Mouse (Mus musculus): ENCODE measurements at regions not wholly inside any gene's neighbourhood (a gene's known extent, or its start where the extent isn't known, plus 50 kb on each side); places are given as distances from the start of the nearest gene placed in this dataset.

GRCm38 (mm10) chr1:151087811-151088511, 94.4 kb upstream of the Gm47985 start:
- Histone ChIP-seq H3K27ac (ENCODE audit: low read depth, low read length) (no peak overlapping the region), H3K27me3 (replicated peaks; ENCODE audit: control insufficient read depth, insufficient read depth, low read length) (no peaks in the 10 kb centered on the region), H3K4me2 (replicated peaks; ENCODE audit: low read depth) (no peak overlapping the region), H3K4me1 (replicated peaks; ENCODE audit: control insufficient read depth, insufficient read depth, low read length) (no peaks in the 10 kb centered on the region), H3K36me3 (ENCODE audit: control insufficient read depth, insufficient read depth) (no peaks in the 10 kb centered on the region), H3K9me3 (ENCODE audit: control insufficient read depth) (no peaks in the 10 kb centered on the region), H3K9ac (ENCODE audit: low read depth, low read length) (no peak overlapping the region), H3K4me3 (ENCODE audit: low read depth, low read length) (no peak overlapping the region)
- 57% methylated on average over 14 of the region's 14 CpGs for WGBS
- no peak for ATAC-seq
- TF ChIP-seq CTCF (IDR thresholded peaks at IDR 0.05; ENCODE audit: low read depth), result no peak

- no peak overlapping the region for H3K9ac ChIP-seq (ENCODE audit: low read depth, low read length)
- no peaks in the 10 kb centered on the region for H3K27me3 ChIP-seq (replicated peaks; ENCODE audit: control insufficient read depth, insufficient read depth, low read length)
- H3K27ac ChIP-seq (ENCODE audit: low read depth, low read length), result no peak overlapping the region
- no peak for TF ChIP-seq CTCF (IDR thresholded peaks at IDR 0.05; ENCODE audit: low read depth)
- no peaks in the 10 kb centered on the region for H3K36me3 ChIP-seq (ENCODE audit: control insufficient read depth, insufficient read depth)
- no peak for ATAC-seq
- WGBS, result 78% methylated on average over 11 of the region's 11 CpGs
- no peak overlapping the region for H3K4me3 ChIP-seq (ENCODE audit: low read depth, low read length)
- H3K4me2 ChIP-seq (replicated peaks; ENCODE audit: low read depth), result no peak overlapping the region
- H3K4me1 ChIP-seq (replicated peaks; ENCODE audit: control insufficient read depth, insufficient read depth, low read length), result no peaks in the 10 kb centered on the region
- no peaks in the 10 kb centered on the region for H3K9me3 ChIP-seq (ENCODE audit: control insufficient read depth)
These were observed 93.7 kb upstream of the Gm47985 start for GRCm38 (mm10) chr1:151088535-151089125.

DNA sequence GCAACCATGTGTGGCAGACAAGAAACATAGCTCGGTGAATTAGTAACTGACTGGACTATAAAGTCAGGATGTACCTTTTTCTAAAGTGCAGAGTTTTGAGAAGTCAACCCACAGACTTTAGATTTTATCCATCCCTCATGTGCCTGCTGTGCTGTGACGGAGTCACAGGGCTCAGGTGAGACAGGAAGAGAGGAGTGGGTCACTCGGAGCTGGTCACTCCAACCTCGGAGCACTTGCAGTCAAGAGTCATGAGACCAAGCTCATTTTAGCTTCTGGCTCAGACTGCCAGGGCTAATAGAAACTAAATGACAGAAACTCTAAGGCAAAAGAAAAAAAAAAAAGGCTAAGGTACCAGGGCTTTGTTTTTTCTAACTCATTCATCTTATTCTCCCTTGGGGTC, 90.3 kb upstream of the Gm47985 start:
- Histone ChIP-seq H3K27me3 (replicated peaks; ENCODE audit: control insufficient read depth, insufficient read depth, low read length) (no peaks in the 10 kb centered on the region), H3K27ac (ENCODE audit: low read depth, low read length) (no peak overlapping the region), H3K36me3 (ENCODE audit: control insufficient read depth, insufficient read depth) (no peaks in the 10 kb centered on the region), H3K4me3 (ENCODE audit: low read depth, low read length) (no peak overlapping the region), H3K9ac (ENCODE audit: low read depth, low read length) (no peak overlapping the region), H3K4me2 (replicated peaks; ENCODE audit: low read depth) (no peak overlapping the region), H3K9me3 (ENCODE audit: control insufficient read depth) (no peaks in the 10 kb centered on the region), H3K4me1 (replicated peaks; ENCODE audit: control insufficient read depth, insufficient read depth, low read length) (no peaks in the 10 kb centered on the region)
- 68% methylated on average over 4 of the region's 4 CpGs for WGBS
- no peak for TF ChIP-seq CTCF (IDR thresholded peaks at IDR 0.05; ENCODE audit: low read depth)
- ATAC-seq, result no peak

GRCm38 (mm10) chr1:151095344-151096050, 86.8 kb upstream of the Gm47985 start:
- H3K36me3 ChIP-seq (ENCODE audit: control insufficient read depth, insufficient read depth), result no peaks in the 10 kb centered on the region
- no peaks in the 10 kb centered on the region for H3K9me3 ChIP-seq (ENCODE audit: control insufficient read depth)
- H3K4me2 ChIP-seq (replicated peaks; ENCODE audit: low read depth), result peak overlapping the region; percentile 55
- no peaks in the 10 kb centered on the region for H3K4me1 ChIP-seq (replicated peaks; ENCODE audit: control insufficient read depth, insufficient read depth, low read length)
- H3K9ac ChIP-seq (ENCODE audit: low read depth, low read length), result no peak overlapping the region
- peak; percentile 86 for ATAC-seq
- H3K27me3 ChIP-seq (replicated peaks; ENCODE audit: control insufficient read depth, insufficient read depth, low read length), result no peaks in the 10 kb centered on the region
- 0 out of 2 replicates have a peak overlapping the region, but pooled peaks have one; percentile 11 for H3K4me3 ChIP-seq (ENCODE audit: low read depth, low read length)
- no peak overlapping the region for H3K27ac ChIP-seq (ENCODE audit: low read depth, low read length)
- TF ChIP-seq CTCF (IDR thresholded peaks at IDR 0.05; ENCODE audit: low read depth), result no peak
- WGBS, result 55% methylated on average over 10 of the region's 10 CpGs

- ATAC-seq, result peak; percentile 71
These were observed 86.3 kb upstream of the Gm47985 start for GRCm38 (mm10) chr1:151096079-151096478.

DNA sequence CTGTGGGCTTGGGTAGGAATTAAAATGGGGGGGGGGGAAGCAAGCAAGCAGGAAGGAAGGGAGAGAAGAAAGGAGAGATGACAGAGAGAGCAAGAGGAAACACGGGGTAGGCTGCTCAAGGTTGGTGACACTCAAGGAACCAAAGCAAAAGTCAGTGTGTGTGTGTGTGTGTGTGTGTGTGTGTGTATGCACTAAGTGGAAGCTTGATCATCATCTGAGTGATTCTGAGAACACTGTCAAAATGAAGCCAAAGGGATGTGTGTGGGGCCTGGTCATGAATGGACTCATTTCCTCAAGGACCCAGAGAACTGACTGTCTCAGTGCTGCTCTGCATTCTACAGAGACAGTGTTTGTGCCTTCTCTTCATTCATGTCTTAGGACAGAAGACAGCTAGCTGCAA, 84.8 kb upstream of the Gm47985 start:
- ATAC-seq, result no peak
- H3K4me3 ChIP-seq (ENCODE audit: low read depth, low read length), result no peak overlapping the region
- H3K4me1 ChIP-seq (replicated peaks; ENCODE audit: control insufficient read depth, insufficient read depth, low read length), result no peaks in the 10 kb centered on the region
- H3K9me3 ChIP-seq (ENCODE audit: control insufficient read depth), result no peaks in the 10 kb centered on the region
- no peaks in the 10 kb centered on the region for H3K36me3 ChIP-seq (ENCODE audit: control insufficient read depth, insufficient read depth)
- H3K9ac ChIP-seq (ENCODE audit: low read depth, low read length), result no peak overlapping the region
- TF ChIP-seq CTCF (IDR thresholded peaks at IDR 0.05; ENCODE audit: low read depth), result no peak
- H3K4me2 ChIP-seq (replicated peaks; ENCODE audit: low read depth), result no peak overlapping the region
- 90% methylated on average over 1 of the region's 1 CpGs for WGBS
- H3K27ac ChIP-seq (ENCODE audit: low read depth, low read length), result no peak overlapping the region
- no peaks in the 10 kb centered on the region for H3K27me3 ChIP-seq (replicated peaks; ENCODE audit: control insufficient read depth, insufficient read depth, low read length)

More at GRCm38 (mm10) chr1:151096079-151096478, 86.3 kb upstream of the Gm47985 start:
- Histone ChIP-seq H3K4me3 (ENCODE audit: low read depth, low read length) (0 out of 2 replicates have a peak overlapping the region, but pooled peaks have one; percentile 11), H3K9me3 (ENCODE audit: control insufficient read depth) (no peaks in the 10 kb centered on the region), H3K9ac (ENCODE audit: low read depth, low read length) (no peak overlapping the region), H3K4me1 (replicated peaks; ENCODE audit: control insufficient read depth, insufficient read depth, low read length) (no peaks in the 10 kb centered on the region), H3K27me3 (replicated peaks; ENCODE audit: control insufficient read depth, insufficient read depth, low read length) (no peaks in the 10 kb centered on the region), H3K36me3 (ENCODE audit: control insufficient read depth, insufficient read depth) (no peaks in the 10 kb centered on the region), H3K4me2 (replicated peaks; ENCODE audit: low read depth) (peak overlapping the region; percentile 55), H3K27ac (ENCODE audit: low read depth, low read length) (0 out of 2 replicates have a peak overlapping the region, but pooled peaks have one; percentile 5)
- TF ChIP-seq CTCF (IDR thresholded peaks at IDR 0.05; ENCODE audit: low read depth), result no peak
- 9% methylated on average over 9 of the region's 9 CpGs for WGBS

Measured in intestine, postnatal 0 days (tissue).